In the genomic region with DNA sequence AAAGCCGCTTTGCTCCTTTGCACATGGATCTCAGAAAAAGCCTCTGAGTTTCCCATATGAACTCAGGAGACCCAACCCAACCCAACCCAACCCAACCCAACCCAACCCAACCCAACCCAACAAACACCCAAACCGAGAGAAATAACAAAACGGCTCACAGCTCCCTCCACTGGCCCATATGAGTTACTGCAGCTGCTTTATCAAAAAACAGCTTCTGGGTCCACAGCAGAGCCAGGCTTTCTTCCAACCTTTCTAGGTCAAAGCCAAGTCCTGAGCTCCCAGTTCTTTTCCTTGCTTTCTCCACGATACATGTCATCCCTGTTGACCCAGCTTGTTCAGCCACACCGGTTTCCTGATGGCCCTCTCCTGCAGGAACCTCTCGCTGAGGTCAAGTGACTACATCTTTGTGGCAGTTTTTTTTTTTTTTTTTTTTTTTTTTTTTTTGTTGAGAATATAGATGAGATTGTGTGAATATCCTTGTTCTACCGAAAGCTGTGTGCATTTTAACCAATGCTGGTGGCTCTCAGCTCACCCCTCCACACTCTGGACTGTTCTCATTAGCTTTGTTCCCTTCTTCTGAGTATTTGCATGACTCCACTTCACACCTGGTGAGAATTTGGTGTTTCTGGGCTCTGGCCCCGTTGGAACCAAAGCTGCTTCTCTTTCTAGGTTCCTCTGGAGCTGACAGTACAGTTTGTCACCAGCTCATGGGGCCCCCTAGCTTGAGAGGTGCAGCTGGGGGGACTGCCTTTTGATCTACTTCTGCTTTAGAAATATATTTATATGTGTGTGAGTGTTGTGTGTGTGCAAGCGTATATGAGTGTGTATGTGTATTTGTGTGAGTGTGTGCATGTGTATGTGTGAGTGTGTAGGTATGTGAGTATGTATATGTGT, we compare ENCODE assay signal across 19 mouse cellular contexts. TPM values are rescaled to one million over a fixed set of nuclear protein-coding genes. Genes with fewer than 3 reads are reported as not detected.
DNase-seq lines count a peak whose midpoint lies in the region; ATAC-seq and TF ChIP-seq lines count a peak whose summit lies in the region.
"Had no signal": no experiment of that assay in that cellular context is flagged by ENCODE, and none has a peak within 500 bp of the region (broad histone marks: within the 10 kb centered on the region; RNA-seq: fewer than 3 reads in every experiment).

No protein-coding gene starts in this region.

- H3K27ac ChIP-seq in forebrain, postnatal 0 days (ENCODE audit: low read depth, low read length) = no peak overlapping the region
- no peak overlapping the region for H3K27ac ChIP-seq in forebrain, embryonic 16.5 days (ENCODE audit: low read length)
- no peak overlapping the region for H3K27ac ChIP-seq in liver, postnatal 0 days (ENCODE audit: low read depth)
- H3K27ac ChIP-seq in liver, embryonic 11.5 days (ENCODE audit: low read depth, low read length) = no peak overlapping the region
- H3K27ac ChIP-seq: forebrain, embryonic 15.5 days; macrophage had no signal

- no peaks in the 10 kb centered on the region for H3K9me3 ChIP-seq in forebrain, postnatal 0 days (ENCODE audit: low read length)
- H3K9me3 ChIP-seq in forebrain, embryonic 16.5 days (ENCODE audit: control insufficient read depth, low read length) = no peaks in the 10 kb centered on the region
- H3K9me3 ChIP-seq in liver, postnatal 0 days (ENCODE audit: low read length) = no peaks in the 10 kb centered on the region
- H3K9me3 ChIP-seq in liver, embryonic 11.5 days (ENCODE audit: control insufficient read depth, low read length) = no peaks in the 10 kb centered on the region
- H3K9me3 ChIP-seq: forebrain, embryonic 15.5 days had no signal

- H3K27me3 ChIP-seq in forebrain, postnatal 0 days (ENCODE audit: insufficient read depth, low read length) = no peaks in the 10 kb centered on the region
- no peaks in the 10 kb centered on the region for H3K27me3 ChIP-seq in forebrain, embryonic 16.5 days (replicated peaks; ENCODE audit: control insufficient read depth, insufficient read depth, low read length)
- H3K27me3 ChIP-seq in liver, postnatal 0 days (ENCODE audit: insufficient read depth, low read length) = no peaks in the 10 kb centered on the region
- no peaks in the 10 kb centered on the region for H3K27me3 ChIP-seq in liver, embryonic 11.5 days (replicated peaks; ENCODE audit: control insufficient read depth, insufficient read depth, low read length)
- H3K27me3 ChIP-seq: forebrain, embryonic 15.5 days had no signal

- H3K9ac ChIP-seq in forebrain, postnatal 0 days = no peak overlapping the region
- no peak overlapping the region for H3K9ac ChIP-seq in forebrain, embryonic 16.5 days (replicated peaks; ENCODE audit: low read depth, low read length)
- no peak overlapping the region for H3K9ac ChIP-seq in liver, postnatal 0 days (replicated peaks)
- H3K9ac ChIP-seq in liver, embryonic 11.5 days (ENCODE audit: low read depth, low read length) = no peak overlapping the region
- H3K9ac ChIP-seq: forebrain, embryonic 15.5 days had no signal

- ATAC-seq in forebrain, postnatal 0 days = no peak
- ATAC-seq in forebrain, embryonic 16.5 days = no peak
- ATAC-seq in liver, postnatal 0 days = no peak
- no peak for ATAC-seq in liver, embryonic 11.5 days (replicated peaks; ENCODE audit: low FRiP score)
- ATAC-seq: forebrain, embryonic 15.5 days had no signal

- no peaks in the 10 kb centered on the region for H3K4me1 ChIP-seq in forebrain, postnatal 0 days (ENCODE audit: insufficient read depth)
- H3K4me1 ChIP-seq in forebrain, embryonic 16.5 days (replicated peaks; ENCODE audit: control insufficient read depth, insufficient read depth, low read length) = no peaks in the 10 kb centered on the region
- H3K4me1 ChIP-seq in liver, postnatal 0 days (ENCODE audit: insufficient read depth) = no peaks in the 10 kb centered on the region
- no peaks in the 10 kb centered on the region for H3K4me1 ChIP-seq in liver, embryonic 11.5 days (replicated peaks; ENCODE audit: control insufficient read depth, insufficient read depth, low read length)
- H3K4me1 ChIP-seq: forebrain, embryonic 15.5 days had no signal

- no peaks in the 10 kb centered on the region for H3K36me3 ChIP-seq in forebrain, postnatal 0 days (ENCODE audit: insufficient read depth)
- H3K36me3 ChIP-seq in forebrain, embryonic 16.5 days (ENCODE audit: control insufficient read depth, insufficient read depth) = no peaks in the 10 kb centered on the region
- no peaks in the 10 kb centered on the region for H3K36me3 ChIP-seq in liver, postnatal 0 days (replicated peaks; ENCODE audit: insufficient read depth, low read length)
- H3K36me3 ChIP-seq in liver, embryonic 11.5 days (ENCODE audit: control insufficient read depth, insufficient read depth, low read length) = no peaks in the 10 kb centered on the region
- H3K36me3 ChIP-seq: forebrain, embryonic 15.5 days had no signal

- no peak for TF ChIP-seq EP300 in liver, postnatal 0 days (IDR thresholded peaks at IDR 0.05; ENCODE audit: low read depth)

- no peak overlapping the region for H3K4me3 ChIP-seq in forebrain, postnatal 0 days (ENCODE audit: low read depth, low read length)
- H3K4me3 ChIP-seq in forebrain, embryonic 16.5 days (replicated peaks; ENCODE audit: low read length) = no peak overlapping the region
- no peak overlapping the region for H3K4me3 ChIP-seq in liver, postnatal 0 days (ENCODE audit: low read depth, low read length)
- no peak overlapping the region for H3K4me3 ChIP-seq in liver, embryonic 11.5 days (ENCODE audit: low read depth, low read length)
- H3K4me3 ChIP-seq: forebrain, embryonic 15.5 days had no signal

- WGBS in forebrain, postnatal 0 days = 65% methylated on average over 9 of the region's 9 CpGs
- 55% methylated on average over 9 of the region's 9 CpGs for WGBS in forebrain, embryonic 16.5 days
- 49% methylated on average over 9 of the region's 9 CpGs for WGBS in liver, postnatal 0 days (ENCODE audit: insufficient replicate concordance)
- WGBS in liver, embryonic 11.5 days = 50% methylated on average over 9 of the region's 9 CpGs

- no peak overlapping the region for H3K4me2 ChIP-seq in forebrain, postnatal 0 days (ENCODE audit: low read depth)
- H3K4me2 ChIP-seq in forebrain, embryonic 16.5 days (ENCODE audit: low read length) = no peak overlapping the region
- H3K4me2 ChIP-seq in liver, postnatal 0 days (ENCODE audit: low read depth, low read length) = no peak overlapping the region
- no peak overlapping the region for H3K4me2 ChIP-seq in liver, embryonic 11.5 days
- H3K4me2 ChIP-seq: forebrain, embryonic 15.5 days had no signal

- DNase-seq in forebrain, postnatal 0 days = no peak
- DNase-seq in liver, postnatal 0 days = no peak
- DNase-seq in liver, embryonic 11.5 days (ENCODE audit: low spot score) = no peak
- peak; percentile 42 for DNase-seq in NIH3T3 (ENCODE audit: low read depth)
- DNase-seq in naive thymus-derived CD4-positive, alpha-beta T cell, adult 2 months (ENCODE audit: low read depth) = peak; percentile 47
- no peak for DNase-seq in adrenal gland, adult 8-10 months
- no peak for DNase-seq in layer of hippocampus, postnatal 10 days (ENCODE audit: low spot score in 2 of 2)
- DNase-seq: cerebellum, postnatal 25 days; heart, postnatal 36 days; kidney, adult 18-20 months; left cerebral cortex, postnatal 4 days; thymus, postnatal 14 days had no signal

- TF ChIP-seq CTCF in forebrain, postnatal 0 days (IDR thresholded peaks at IDR 0.05; ENCODE audit: low read depth) = 0 out of 2 replicates have a peak, but pooled peaks have one; percentile 8
- TF ChIP-seq CTCF in liver, postnatal 0 days (IDR thresholded peaks at IDR 0.05; ENCODE audit: low read depth) = peak; percentile 37

RNA-seq across cellular contexts. Expression of gene Wap, which starts 9.6 kb away (rescaled TPM):
- not detected in 2 replicates for total RNA-seq in forebrain, postnatal 0 days (2014; rRNA removed)
- not detected in 2 replicates for polyA plus RNA-seq in forebrain, postnatal 0 days (2015; fragmentation: Nextera tagmentation; extraction: Ambion mirVana)
- polyA plus RNA-seq in forebrain, embryonic 16.5 days (2015; fragmentation: Nextera tagmentation; extraction: Ambion mirVana) = not detected in 2 replicates
- not detected in 2 replicates for polyA plus RNA-seq in liver, postnatal 0 days (2015; fragmentation: Nextera tagmentation; extraction: Ambion mirVana)
- polyA plus RNA-seq in liver, embryonic 11.5 days (2014; fragmentation: Nextera tagmentation; extraction: Ambion mirVana) = not detected in 2 replicates
- total RNA-seq in adrenal gland, adult 8-10 months (2022) = not detected
- not detected for total RNA-seq in layer of hippocampus, postnatal 10 days (2021)
- total RNA-seq: heart, adult 8-10 months; heart, postnatal 36 days; left cerebral cortex, postnatal 4 days; neutrophil, adult 5-6 weeks had no signal
- polyA plus RNA-seq: embryonic facial prominence, embryonic 14.5 days; forebrain, embryonic 15.5 days; liver, embryonic 16.5 days; macrophage had no signal

RNA-seq across cellular contexts. Expression of gene Ramp3, which starts 10.2 kb away (rescaled TPM):
- total RNA-seq in forebrain, postnatal 0 days (2014; rRNA removed) = 12.9 and 21.1 TPM in 2 replicates
- 17.6 and 20.0 TPM in 2 replicates for polyA plus RNA-seq in forebrain, postnatal 0 days (2015; fragmentation: Nextera tagmentation; extraction: Ambion mirVana)
- polyA plus RNA-seq in forebrain, embryonic 16.5 days (2015; fragmentation: Nextera tagmentation; extraction: Ambion mirVana) = 7.9 and 8.1 TPM in 2 replicates
- polyA plus RNA-seq in liver, postnatal 0 days (2015; fragmentation: Nextera tagmentation; extraction: Ambion mirVana) = 0.20 and 0.28 TPM in 2 replicates
- polyA plus RNA-seq in liver, embryonic 11.5 days (2014; fragmentation: Nextera tagmentation; extraction: Ambion mirVana) = 0.34 and 0.53 TPM in 2 replicates
- 10 to 100 TPM; 15.8 to 20.8 (median 19.9) TPM for total RNA-seq in adrenal gland, adult 8-10 months (2022)
- total RNA-seq in layer of hippocampus, postnatal 10 days (2021) = 1 to 10 TPM; 5.4 to 6.8 TPM
- total RNA-seq: neutrophil, adult 5-6 weeks had no signal

RNA-seq across cellular contexts. Expression of gene Tbrg4, which starts 22.2 kb away (rescaled TPM):
- 32.2 and 41.9 TPM in 2 replicates for total RNA-seq in forebrain, postnatal 0 days (2014; rRNA removed)
- polyA plus RNA-seq in forebrain, postnatal 0 days (2015; fragmentation: Nextera tagmentation; extraction: Ambion mirVana) = 30.9 and 31.6 TPM in 2 replicates
- polyA plus RNA-seq in forebrain, embryonic 16.5 days (2015; fragmentation: Nextera tagmentation; extraction: Ambion mirVana) = 28.2 and 32.2 TPM in 2 replicates
- 19.6 and 23.5 TPM in 2 replicates for polyA plus RNA-seq in liver, postnatal 0 days (2015; fragmentation: Nextera tagmentation; extraction: Ambion mirVana)
- polyA plus RNA-seq in liver, embryonic 11.5 days (2014; fragmentation: Nextera tagmentation; extraction: Ambion mirVana) = 94.3 and 103 TPM in 2 replicates
- total RNA-seq in adrenal gland, adult 8-10 months (2022) = 10 to 100 TPM; 49.3 to 68.1 (median 60.4) TPM
- 10 to 100 TPM; 52.8 to 53.3 TPM for total RNA-seq in layer of hippocampus, postnatal 10 days (2021)

RNA-seq across cellular contexts. Expression of gene Nacad, which starts 42.2 kb away (rescaled TPM):
- 69.4 and 75.6 TPM in 2 replicates for total RNA-seq in forebrain, postnatal 0 days (2014; rRNA removed)
- polyA plus RNA-seq in forebrain, postnatal 0 days (2015; fragmentation: Nextera tagmentation; extraction: Ambion mirVana) = 46.4 and 61.3 TPM in 2 replicates
- 62.5 and 71.1 TPM in 2 replicates for polyA plus RNA-seq in forebrain, embryonic 16.5 days (2015; fragmentation: Nextera tagmentation; extraction: Ambion mirVana)
- 1.5 and 1.6 TPM in 2 replicates for polyA plus RNA-seq in liver, postnatal 0 days (2015; fragmentation: Nextera tagmentation; extraction: Ambion mirVana)
- polyA plus RNA-seq in liver, embryonic 11.5 days (2014; fragmentation: Nextera tagmentation; extraction: Ambion mirVana) = 2.9 and 3.6 TPM in 2 replicates
- total RNA-seq in adrenal gland, adult 8-10 months (2022) = 1 to 10 TPM; 1.2 to 2.8 (median 1.8) TPM
- 10 to 100 TPM; 68.6 to 75.4 TPM for total RNA-seq in layer of hippocampus, postnatal 10 days (2021)
- polyA plus RNA-seq: macrophage had no signal

Comparison
In these comparisons a context has a peak if more than half of its experiments do, and no peak if none do; other contexts are left out.
1. DNase-seq: peak in NIH3T3 (single experiment) and naive thymus-derived CD4-positive, alpha-beta T cell, adult 2 months (single experiment); none in forebrain, postnatal 0 days (single experiment), liver, postnatal 0 days (single experiment), liver, embryonic 11.5 days (single experiment), adrenal gland, adult 8-10 months (single experiment) and layer of hippocampus, postnatal 10 days (0 of 2).